ENCODE assay signal across 16 mouse cellular contexts in genomic region chr5:134686541-134686940, GRCm38 (mm10).
"Had no signal": no experiment of that assay in that cellular context is flagged by ENCODE, and none has a peak within 500 bp of the region (broad histone marks: within the 10 kb centered on the region; RNA-seq: fewer than 3 reads in every experiment).

No protein-coding gene starts in this region.

- H3K36me3 ChIP-seq: liver, embryonic 13.5 days; stomach, embryonic 15.5 days had no signal

- H3K4me3 ChIP-seq: liver, embryonic 13.5 days; stomach, embryonic 15.5 days had no signal

- H3K9me3 ChIP-seq: kidney, embryonic 15.5 days; liver, embryonic 13.5 days; stomach, embryonic 15.5 days had no signal

- DNase-seq: kidney, adult 11 months; kidney, adult 8-10 months; kidney, postnatal 10 days; kidney, postnatal 36 days; layer of hippocampus, postnatal 36 days; liver, embryonic 13.5 days; lung, adult 2 months; lung, postnatal 14 days; lung, postnatal 4 days; right cerebral cortex, adult 18-20 months; right cerebral cortex, postnatal 14 days; spleen, adult 18-20 months; thymus, postnatal 25 days had no signal

- H3K9ac ChIP-seq: kidney, embryonic 15.5 days; liver, embryonic 13.5 days; stomach, embryonic 15.5 days had no signal

- H3K27ac ChIP-seq: kidney, embryonic 15.5 days; left cerebral cortex, adult 2 months; liver, embryonic 13.5 days; stomach, embryonic 15.5 days had no signal

- H3K27me3 ChIP-seq: kidney, embryonic 15.5 days; stomach, embryonic 15.5 days had no signal
